Mouse (Mus musculus) c-Kit-negative CD71-positive TER-119-positive erythroid progenitor cells, embryonic 14.5 days (primary cell): ENCODE results near the gene Mtor.

ENCODE experiments used
- DNase-seq: peaks from one replicate; pipeline ENCODE4 v3.0.0-alpha.2; 2013; ENCODE audit warnings: low read depth, low spot score

The Mtor gene

DNA sequence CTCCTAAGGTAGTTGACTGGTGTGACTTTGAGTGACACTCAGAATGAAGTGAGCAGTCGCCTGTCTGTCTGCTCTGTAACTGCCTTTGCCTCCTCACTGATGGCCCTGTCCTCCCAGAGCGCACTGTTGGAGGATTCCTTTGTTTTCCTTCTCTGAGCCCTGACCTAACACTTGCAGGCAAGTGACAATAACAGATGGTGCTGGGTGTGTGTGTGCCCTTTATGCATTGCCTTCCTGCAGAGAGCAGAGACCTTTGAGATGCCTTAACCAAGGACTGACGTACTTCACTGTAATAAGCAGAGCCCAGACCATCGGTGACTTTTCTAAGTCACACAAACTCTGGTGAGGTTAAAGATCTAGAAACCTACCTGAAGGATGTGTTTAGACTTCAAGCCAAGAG, 82.9 kb downstream of the Mtor start:
- no peak for DNase-seq

DNA sequence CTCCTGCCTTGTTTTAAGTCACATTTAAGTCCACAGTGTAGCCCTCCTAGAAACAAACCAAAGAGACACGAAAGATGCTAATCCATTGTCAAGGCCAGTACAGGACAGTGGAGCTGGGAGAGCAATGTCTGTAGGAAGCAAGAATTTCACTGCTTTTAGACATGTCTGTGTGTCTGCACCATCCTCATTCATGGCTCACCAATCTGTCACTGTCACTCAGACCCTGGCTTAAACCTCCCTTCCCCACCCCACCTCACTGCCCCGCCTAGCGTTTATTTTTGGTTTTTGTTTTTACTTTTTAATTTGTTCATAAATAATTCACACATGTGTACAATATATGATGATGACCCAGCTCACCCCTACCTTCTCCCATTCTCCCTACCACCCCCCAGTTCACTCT, 84.1 kb downstream of the Mtor start:
- DNase-seq, result no peak

DNA sequence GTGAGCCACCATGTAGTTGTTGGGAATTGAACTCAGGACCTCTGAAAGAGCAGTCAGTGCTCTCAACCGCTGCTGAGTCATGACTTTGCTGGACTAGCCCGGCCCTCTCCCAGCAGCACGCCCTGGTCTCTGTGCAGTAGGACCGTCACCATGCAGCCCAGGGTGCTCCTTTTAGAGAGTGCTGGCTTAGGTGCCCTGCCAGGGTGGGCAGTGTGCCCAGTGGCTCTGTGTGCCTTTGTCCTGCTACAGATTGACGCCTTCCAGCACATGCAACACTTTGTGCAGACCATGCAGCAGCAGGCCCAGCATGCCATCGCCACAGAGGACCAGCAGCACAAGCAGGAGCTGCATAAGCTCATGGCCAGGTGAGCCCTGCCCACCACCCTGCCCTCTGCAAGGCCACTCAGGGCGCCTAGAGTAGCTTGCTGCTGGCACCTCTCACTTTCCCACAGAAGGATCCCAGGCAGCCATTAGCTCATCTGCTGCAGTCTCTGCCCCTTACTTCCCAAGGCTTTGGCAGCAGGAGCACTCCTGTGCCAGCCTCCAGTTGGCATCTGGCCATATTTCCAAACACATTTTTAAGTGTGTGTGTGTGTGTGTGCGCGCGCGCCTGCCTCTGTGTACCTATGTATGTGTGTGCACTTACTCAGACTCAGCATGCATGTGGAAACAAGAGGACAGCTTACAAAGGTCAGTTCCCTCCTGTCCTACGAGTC, 85.4 kb downstream of the Mtor start:
- DNase-seq, result no peak

DNA sequence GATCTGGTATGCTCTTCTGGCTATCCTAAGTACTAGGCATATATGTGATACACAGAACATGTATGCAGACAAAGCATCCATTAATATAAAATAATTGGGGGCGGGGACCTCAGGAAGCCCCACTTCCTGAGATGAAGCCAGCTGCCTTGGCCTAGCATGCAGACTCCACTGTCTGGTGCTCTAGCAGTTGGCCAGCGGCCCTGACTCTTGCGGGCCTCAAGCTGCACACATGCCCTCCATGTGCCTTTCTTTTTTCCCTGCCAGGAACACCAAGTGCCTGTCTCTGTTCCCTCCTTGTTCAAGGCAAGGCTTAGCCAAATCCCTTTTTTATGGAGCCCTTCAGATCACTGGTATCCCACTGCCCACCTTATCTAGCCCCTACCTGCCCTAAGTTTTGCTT, 87.5 kb downstream of the Mtor start:
- no peak for DNase-seq

DNA sequence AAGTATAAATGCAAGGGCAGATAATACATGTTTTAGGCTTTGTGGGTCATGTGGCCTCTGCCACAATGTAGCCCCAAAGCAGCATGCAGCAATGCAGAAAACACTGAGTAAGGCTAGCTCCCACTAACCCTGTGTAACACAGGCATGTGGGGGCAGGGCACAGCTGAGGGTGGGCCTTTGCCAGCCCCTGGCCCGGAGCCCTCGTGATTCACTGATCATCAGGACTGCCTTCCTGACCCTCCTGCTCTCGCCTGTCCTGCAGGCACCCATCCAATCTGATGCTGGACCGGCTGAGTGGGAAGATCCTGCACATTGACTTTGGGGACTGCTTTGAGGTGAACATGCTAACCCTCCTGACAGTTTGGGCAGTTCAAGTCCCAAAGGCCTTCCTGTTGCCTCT, 100.7 kb downstream of the Mtor start:
- no peak for DNase-seq

DNA sequence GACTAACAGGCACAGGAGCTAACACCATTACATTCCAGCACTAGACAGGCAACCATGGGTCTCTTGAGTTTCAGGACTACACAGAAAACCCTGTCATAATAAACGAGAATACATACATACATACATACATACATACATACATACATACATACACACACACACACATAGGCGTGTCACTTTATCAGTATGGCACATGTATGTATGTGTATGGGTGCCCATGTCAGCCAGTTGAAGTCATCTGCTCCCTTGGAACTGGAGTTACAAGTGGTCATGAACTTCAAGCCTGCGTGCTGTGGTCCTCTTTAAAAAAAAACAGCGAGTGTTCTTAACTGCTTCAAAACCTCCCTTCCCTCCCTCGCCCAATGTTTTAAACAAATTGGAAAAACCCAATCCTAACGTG, 109.4 kb downstream of the Mtor start:
- DNase-seq, result no peak

DNA sequence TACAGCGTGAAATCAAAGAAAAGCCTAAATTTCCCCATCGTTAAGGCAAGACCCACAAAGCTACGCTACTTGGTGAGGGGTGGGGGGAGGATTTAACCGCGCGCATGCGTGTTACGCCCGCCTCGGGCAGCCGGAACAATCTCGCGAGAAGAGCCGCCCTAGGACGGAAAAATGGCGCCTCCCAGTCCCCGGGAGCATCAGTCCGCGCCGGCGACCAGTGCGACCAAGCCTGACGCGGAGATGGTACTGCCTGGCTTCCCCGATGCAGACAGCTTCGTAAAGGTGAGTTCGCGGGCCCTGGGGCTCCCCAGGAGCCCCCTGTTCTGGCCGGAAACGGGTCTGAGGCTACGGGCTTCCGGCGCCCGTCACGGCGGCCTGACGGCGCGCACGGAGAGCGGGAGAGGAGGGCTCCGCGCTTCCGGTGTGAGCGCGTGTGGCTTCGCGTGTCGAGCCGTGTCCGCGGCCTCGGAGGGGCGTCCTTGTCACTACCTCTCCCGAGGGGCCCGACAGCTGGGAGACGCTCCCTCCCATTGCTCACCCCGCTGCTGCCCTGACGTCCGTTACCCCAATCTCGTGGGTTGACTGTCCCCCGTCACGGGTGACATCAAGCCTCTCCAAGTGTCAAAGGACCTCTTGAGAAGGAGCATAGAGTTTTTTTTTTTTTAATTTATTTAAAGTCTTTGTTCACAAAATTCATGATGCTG, 110.0 kb downstream of the Mtor start, which contains the start of gene Exosc10:
Gene Exosc10, plus strand, starts transcription at position 133 of the 704 bp plus-strand sequence.
- peak; percentile 82 for DNase-seq

DNA sequence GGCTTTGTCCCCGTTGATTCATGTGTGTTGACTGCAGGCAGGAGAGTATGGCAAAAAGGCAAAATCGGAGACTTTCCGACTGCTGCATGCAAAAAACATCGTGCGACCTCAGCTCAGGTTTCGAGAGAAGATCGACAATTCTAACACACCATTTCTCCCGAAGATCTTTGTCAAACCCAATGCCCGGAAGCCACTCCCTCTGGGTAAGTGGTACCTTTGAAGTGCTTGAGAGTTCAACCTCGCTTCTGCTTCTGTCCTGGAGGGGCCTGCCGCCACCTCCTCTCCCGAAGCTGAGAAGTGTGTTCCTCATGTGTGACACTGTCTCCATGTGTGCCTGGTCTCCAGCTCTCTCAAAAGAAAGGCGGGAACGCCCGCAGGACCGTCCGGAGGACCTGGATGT, 114.3 kb downstream of the Mtor start:
- DNase-seq, result no peak

DNA sequence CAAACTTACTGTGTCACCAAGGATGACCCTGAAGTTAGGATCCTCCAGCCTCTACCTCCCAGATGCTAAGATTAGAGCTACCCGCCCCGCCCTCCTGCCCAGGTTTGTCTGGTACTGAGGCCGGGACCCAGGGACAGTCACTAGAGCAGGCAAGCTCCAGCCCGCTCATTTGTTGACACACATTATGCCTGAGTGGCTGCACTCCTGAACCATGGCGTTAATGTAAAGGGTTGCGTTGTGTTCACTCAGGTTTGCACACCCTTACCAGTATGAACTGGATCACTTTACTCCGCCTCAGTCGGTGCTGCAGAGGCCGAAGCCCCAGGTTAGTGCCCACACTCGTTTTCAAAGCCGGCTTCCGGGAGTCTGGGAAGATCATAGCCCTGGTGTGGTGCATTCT, 115.2 kb downstream of the Mtor start:
- no peak for DNase-seq

DNA sequence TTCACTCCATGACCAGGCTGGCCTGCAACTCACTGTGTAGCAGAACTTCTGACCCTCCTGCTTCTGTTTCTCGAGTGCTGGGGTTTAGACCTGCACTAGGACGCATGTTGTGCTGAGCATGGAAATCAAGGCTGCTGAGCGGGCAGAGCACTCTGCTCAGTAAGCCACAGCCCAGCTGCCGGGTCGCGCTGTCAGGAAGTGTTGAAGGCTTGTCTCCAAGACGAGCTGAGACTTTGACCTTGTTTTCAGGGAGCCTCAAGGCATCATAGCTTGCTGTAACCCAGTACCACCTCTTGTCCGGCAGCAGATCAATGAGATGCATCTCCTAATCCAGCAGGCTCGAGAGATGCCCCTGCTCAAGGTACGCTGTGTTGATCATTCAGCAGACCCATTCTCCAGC, 121.7 kb downstream of the Mtor start:
- DNase-seq, result no peak

DNA sequence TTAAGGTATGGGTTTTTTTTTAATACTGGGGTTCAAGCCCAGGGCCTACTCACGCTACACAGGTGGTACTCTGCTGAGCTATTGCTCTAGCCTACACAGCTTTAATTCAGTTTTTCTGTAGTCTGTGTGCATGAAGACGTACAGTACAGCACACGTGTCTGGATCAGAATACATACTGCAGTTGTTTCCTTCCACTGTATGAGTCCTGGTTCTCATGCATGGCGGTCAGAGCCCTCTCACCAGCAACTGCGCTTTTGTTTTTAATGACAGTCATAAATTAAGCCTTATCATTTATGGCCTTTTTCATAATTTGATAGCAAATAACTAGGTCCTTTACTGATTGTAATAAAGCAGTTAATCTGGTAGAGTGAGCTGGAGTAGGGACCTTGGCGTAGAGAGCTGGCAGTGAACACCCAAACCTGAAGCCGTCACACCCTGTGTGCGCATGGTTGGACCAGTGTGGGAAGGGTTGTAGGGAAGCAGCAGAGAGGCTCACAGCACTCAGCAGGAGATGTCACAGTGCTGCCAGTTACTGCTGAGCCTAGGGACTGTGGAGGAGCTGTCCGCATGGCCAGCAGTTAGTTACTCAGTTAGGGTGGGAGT, 122.4 kb downstream of the Mtor start:
- DNase-seq, result no peak

DNA sequence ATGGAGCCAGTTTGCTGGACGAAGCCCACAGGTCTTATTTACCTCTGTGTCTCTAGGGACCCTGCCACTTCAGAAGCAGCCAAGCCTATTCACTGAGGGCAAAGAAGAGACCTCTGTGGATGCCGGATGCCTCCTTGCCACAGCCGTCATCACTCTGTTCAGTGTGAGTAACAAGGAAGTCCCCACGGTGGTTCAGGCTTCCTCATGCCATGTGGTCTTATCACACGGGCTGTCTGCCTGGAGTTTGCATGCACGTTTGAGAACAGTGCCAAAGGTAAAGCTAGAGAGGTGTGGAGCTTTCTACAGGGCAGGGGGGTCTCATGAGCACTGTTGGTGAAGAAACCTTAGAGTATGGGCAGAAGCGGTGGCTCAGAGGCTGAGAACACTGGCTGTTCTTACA, 124.8 kb downstream of the Mtor start:
- DNase-seq, result no peak

DNA sequence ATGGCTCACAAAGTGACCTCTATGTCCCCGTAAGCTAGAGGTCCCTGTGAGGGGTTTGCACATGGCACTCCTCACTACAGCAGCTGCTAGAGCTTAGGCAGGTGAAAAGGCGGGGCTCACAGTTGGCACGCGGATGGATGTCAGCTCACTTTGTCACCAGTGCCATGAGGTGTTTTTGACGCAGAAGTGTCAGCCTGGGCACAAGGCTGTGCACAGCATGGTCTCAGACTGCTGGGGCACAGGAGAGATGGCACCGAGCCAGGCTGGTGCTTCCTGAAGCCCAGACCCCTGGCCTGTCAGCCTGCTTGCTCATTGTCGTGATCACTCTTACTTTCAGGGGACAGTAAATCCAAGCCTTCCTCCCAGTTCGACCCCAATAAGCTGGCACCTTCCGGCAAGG, 132.4 kb downstream of the Mtor start:
- no peak for DNase-seq

DNA sequence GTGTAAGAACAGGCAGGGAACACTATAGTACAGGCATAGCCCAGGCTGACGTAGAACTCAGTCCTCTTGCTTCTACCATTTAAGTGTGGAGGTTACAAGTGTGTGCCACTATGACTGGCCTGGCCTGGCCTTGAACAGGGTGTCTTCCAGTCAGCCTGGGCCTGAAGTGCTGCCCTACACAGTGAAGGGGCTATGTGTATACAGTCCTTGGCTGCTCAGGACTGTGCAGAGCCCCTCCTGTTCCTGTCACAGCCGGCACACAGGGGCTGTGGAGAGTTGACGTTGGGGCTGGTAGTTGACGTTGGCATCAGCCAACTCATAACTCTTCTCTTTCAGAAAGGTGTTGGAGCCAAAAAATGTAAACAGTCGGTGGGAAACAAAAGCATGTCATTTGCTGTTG, 133.0 kb downstream of the Mtor start:
- no peak for DNase-seq

DNA sequence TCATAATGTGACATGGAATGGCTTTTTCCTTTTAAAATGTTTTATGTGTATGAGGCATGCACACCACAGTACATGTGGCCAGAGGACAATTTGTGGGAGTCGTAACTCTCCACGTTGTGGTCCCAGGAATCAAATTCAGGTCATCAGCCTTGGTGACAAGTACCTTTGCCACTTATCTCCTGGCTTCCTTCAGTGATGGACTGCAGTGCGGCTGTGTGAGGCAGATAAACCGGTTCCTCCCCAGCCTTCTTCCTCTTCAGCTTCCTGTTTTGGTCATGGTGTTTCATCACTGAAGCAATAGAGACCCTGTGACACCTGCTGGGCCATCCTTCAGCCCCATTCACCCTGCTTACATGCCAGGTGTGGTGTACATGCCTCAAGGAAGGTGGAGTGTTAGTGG, 134.8 kb downstream of the Mtor start:
- DNase-seq, result no peak

DNA sequence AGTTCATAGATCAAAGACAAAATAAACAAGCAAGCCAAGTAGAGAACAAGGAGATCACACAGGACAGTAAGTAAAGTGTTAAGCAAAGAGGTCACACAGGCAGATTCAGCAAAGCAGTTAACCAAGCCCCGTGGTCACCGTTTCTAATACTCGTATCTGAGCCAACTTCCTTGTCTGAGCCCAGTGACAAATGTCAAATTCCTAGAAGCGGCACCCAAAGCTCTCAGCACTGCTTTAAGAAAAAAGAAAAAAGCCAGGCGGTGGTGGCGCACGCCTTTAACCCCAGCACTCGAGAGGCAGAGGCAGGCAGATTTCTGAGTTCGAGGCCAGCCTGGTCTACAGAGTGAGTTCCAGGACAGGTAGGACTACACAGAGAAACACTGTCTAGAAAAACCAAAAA, 138.2 kb downstream of the Mtor start:
- no peak for DNase-seq

DNA sequence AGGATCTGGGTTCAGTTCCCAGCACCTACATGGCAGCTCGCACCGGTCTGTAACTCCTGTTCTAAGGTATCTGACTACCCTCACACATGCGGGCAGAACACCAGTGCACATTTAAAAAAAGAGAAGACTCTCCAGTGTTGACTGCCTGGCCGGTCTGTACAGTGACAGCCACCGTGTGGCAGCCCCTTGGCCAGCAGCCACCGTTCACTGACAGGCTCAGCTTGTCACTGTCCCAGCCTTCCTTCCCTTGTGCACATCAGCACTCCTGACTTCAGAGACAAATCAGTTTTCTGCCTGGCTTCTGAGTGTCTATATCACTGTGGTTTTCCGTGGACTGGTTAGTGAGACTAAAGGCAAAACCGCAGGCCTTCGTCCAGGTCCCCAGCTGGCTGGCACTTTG, 140.4 kb downstream of the Mtor start:
- DNase-seq, result no peak

DNA sequence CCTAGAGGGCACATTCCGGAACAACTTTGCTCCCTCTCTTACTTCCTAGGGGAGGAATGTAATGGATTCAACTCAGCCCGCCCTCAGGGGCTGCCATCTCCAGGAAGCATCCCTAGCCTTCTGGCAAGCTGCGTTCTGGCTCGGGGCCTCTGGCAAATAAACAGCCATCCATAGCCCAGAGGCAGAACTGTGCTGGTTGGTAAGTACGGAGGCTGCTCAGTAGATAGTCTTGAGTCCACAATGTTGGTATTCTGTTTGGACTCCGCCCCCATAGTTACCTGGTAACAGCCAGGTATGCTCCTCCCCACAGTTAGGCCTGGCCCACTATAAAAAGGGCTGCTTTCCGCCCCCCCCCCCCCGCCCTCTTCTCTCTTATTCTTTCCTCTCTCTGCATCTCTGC, 141.2 kb downstream of the Mtor start:
- no peak for DNase-seq

DNA sequence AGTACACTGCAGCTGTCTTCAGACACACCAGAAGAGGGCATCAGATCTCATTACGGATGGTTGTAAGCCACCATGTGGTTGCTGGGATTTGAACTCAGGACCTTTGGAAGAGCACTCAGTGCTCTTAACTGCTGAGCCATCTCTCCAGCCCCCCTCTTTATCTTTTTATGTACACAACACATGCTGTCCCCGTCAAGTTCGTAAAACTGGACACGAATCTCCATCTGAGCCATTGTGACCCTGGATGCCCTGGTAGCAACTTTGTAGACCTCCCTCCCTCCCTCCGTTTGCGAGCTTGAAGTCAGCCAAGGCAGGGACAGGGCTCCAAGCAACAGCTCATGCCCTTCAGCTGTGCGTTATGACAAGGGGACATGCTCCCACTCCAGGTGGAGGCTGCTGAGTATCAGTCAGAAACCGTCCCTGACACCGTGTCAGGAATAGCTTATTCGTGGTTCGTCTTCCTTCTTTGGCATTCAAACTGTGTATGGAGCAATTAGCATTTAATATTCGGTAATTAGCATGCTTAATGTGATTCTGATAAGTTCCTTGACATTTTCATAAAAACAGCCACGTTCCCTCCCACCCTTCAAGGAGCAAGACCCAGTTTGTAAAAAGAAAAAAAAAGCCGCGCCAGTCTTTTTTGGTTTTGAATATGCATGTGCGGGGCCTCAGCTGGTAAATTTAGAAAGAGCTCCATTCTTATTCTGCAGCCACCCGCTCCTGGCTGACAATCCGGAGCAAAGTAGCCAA, 142.2 kb downstream of the Mtor start:
- DNase-seq, result no peak

DNA sequence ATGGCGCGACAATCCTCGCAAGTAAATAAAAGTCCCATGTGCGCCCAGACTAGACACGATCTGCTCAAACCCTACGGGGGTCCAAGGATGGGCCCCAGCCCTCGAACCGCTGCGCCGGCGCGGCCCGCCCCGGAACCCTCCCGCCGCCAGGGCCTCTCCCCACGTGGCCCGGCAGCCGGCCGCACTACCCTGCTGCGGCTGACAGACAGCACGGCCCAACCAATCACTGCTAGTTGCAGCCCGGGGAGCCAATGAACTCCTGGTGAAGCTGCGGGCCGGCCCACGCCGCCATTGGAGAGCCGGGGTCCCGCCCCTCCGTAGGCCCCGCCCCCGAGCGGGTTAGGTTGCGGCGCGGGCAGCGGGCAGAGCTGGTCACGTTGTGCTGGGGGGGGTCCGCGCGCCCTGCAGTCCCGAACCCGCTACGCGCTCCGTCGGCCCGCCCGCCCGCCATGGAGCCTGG, 142.8 kb downstream of the Mtor start, which contains the start of gene Srm:
Gene Srm, plus strand, starts transcription at position 333 of the 460 bp plus-strand sequence.
- peak; percentile 86 for DNase-seq

DNA sequence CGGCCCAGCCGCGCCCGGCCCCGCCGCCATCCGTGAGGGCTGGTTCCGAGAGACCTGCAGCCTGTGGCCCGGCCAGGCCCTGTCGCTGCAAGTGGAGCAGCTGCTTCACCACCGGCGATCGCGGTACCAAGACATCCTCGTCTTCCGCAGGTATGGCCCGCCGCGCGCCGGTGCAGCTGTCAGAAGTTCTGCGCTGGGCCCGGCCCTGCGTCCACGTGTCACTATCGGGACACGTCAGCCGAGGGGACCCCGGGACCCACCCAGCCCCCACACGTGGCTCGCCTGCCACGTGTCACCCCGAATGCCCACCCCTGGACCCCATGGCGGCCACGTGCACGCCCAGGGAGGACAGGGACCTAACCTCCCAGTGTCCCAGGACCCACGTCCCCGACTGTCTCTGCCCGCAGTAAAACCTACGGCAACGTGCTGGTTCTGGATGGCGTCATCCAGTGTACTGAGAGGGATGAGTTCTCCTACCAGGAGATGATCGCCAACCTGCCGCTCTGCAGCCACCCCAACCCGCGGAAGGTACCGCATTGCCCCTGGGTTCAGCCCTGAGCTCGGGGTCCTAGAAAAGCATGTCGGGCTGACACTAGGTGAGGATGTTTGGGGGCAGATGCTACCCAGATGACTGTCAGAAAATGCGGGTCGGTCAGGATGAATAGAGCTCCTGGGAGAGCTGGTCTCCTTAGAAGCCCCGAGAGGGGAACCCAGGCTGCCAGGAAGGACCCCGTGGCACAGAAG, 143.4 kb downstream of the Mtor start:
- peak; percentile 17 for DNase-seq
